Mouse (Mus musculus) adrenal gland, postnatal 4 days (tissue): ENCODE measurements around the gene Nisch. TPM values are rescaled to one million over a fixed set of nuclear protein-coding genes. Genes with fewer than 3 reads are reported as not detected.

Experiments
- DNase-seq, 2 experiments: peaks; one replicate each; pipeline ENCODE4 v3.0.0; 2021 to 2022; ENCODE audit warnings: low spot score in 2 of 2, mixed read lengths in 2 of 2
- long read RNA-seq, 2 experiments: library from polyadenylated mRNA; stranded (forward); transcript quantifications; one replicate each; pipeline ENCODE4 v2.0.0; 2021
- total RNA-seq, 2 experiments: library from RNA; stranded (reverse); gene quantifications; 2 replicates each; pipeline ENCODE4 v1.2.3; 2021

Gene Nisch
- total RNA-seq = 100 to 1,000 TPM; 496 to 522 TPM
- long read RNA-seq, experiment 1, full-length matches to known transcripts = 70 of 217 reads
- long read RNA-seq, experiment 1, partial matches to known transcripts = 31 of 217 reads
- long read RNA-seq, experiment 1, other reads (novel, unspliced or antisense) = 116 of 217 reads
- long read RNA-seq, experiment 2, full-length matches to known transcripts = 136 of 370 reads
- long read RNA-seq, experiment 2, partial matches to known transcripts = 138 of 370 reads
- long read RNA-seq, experiment 2, other reads (novel, unspliced or antisense) = 96 of 370 reads

DNA sequence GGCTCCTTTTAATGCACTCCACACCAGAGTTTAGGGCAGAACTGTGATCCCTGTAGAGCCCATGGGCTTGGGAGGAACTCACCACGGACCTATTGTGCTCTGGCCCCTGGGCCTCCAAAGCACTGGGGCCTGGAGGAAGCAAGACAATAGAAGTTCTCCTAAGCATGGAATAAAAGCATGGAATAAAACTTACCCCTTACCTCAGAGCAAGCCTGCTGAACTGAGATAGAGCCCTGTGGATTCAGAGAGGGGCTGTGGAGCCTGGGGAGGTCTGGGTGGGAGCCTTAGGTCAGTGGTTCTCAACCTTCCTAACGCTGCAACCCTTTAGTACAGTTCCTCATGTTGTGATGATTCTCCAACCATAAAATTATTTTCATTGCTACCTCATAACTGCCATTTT lies at the start of gene Nisch:
Nisch (minus strand) TSS at position 101 of the 400 bp plus-strand sequence.
- DNase-seq = no peak

DNA sequence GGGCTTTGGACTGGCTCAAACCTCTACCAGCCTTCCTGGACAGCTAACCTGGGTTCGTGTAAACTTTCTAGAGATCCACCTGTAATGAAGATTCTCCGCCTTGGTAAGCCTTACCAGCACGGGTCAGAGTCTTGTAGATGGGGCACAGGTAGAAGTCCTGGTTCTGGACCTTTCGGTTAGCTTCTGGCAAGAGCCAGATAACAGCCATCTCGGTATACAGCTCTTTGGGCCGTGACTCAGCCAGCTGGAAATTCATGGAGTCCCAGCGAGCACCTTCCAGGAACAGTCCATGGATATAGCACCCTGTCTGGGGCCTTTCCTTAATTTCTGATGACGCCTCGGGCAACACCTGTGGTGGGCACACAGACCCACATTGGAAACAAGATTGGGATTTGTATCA lies 44.2 kb upstream of the Nisch start:
- no peak for DNase-seq

DNA sequence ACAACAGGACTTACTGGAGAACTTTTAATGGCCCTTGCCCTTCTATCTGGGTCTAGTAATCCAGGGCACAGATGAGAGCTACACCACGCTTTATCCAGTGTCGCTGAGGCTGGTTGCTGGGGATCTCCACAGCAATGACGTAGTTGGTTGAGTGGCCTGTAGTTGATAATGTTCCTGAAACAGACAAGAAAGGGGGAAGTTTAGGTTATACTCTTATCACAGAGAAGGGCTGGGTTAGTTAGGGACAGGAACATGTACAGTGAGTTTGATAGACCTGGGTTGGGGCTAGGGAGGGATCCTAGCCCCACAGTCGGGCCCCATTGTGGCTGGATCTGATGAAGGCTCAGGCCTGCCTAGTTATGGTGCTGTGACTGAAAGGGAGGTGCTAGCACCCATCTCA lies 43.6 kb upstream of the Nisch start:
- no peak for DNase-seq

DNA sequence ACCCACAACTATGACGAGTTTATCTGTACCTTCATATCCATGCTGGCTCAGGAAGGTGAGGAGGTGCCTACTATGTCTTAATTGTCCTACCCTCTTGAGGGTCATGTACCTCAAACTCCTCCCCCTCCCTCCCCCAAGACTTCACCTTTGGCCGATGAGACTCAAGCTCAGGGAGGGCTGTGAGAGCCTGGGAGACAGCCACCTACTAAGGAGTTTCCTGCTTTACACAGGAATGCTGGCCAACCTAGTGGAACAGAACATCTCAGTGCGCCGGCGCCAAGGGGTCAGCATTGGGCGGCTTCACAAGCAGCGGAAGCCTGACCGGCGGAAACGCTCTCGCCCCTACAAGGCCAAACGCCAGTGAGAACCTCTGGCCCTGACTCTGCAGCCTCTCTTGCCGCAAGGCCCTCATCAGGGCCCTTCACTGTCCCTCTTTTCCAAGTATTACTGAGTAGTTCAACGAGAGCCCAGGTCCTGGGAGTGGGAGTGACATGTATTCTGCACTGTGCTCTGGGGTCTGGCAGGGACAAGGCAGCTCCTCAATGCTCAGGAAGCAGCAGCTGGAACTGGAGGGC lies 41.8 kb upstream of the Nisch start:
- DNase-seq = no peak

- no peak for DNase-seq
These were observed 35.3 kb upstream of the Nisch start for GRCm38 (mm10) chr14:31252091-31252490.

- no peak for DNase-seq
These were observed 34.9 kb upstream of the Nisch start for GRCm38 (mm10) chr14:31251626-31252025.

- DNase-seq = peak; percentile 93
These were observed 34.4 kb upstream of the Nisch start, which contains the start of the genes Phf7 and Bap1 for GRCm38 (mm10) chr14:31251084-31251604. Phf7 (minus strand) TSS chr14:31251317. Bap1 (plus strand) TSS chr14:31251450.

GRCm38 (mm10) chr14:31250222-31251083 lies 33.7 kb upstream of the Nisch start:
- no peak for DNase-seq

DNA sequence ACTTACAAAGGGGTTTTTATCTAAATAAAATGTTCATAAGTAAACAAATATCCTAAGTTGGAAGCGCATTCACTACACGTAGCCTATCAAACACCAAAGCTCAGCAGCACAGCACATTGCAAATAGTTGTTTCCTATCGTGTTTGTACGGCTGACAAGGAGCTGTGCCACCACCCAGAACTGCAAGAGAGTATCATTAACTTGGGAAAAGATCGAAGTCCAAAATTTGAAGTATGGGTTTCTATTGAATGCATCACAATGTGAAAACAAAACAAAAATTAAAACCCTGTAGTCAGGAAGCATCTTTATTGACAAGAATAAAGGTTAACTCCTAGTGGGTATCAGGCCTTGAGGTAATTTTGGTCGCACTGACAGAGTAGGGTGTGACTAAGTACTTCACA lies 31.6 kb upstream of the Nisch start:
- no peak for DNase-seq

- no peak for DNase-seq
These were observed 29.2 kb upstream of the Nisch start for GRCm38 (mm10) chr14:31245946-31246345.

- no peak for DNase-seq
These were observed 28.0 kb upstream of the Nisch start for GRCm38 (mm10) chr14:31244777-31245176.

- DNase-seq = no peak
These were observed 23.8 kb upstream of the Nisch start for GRCm38 (mm10) chr14:31240528-31240927.

DNA sequence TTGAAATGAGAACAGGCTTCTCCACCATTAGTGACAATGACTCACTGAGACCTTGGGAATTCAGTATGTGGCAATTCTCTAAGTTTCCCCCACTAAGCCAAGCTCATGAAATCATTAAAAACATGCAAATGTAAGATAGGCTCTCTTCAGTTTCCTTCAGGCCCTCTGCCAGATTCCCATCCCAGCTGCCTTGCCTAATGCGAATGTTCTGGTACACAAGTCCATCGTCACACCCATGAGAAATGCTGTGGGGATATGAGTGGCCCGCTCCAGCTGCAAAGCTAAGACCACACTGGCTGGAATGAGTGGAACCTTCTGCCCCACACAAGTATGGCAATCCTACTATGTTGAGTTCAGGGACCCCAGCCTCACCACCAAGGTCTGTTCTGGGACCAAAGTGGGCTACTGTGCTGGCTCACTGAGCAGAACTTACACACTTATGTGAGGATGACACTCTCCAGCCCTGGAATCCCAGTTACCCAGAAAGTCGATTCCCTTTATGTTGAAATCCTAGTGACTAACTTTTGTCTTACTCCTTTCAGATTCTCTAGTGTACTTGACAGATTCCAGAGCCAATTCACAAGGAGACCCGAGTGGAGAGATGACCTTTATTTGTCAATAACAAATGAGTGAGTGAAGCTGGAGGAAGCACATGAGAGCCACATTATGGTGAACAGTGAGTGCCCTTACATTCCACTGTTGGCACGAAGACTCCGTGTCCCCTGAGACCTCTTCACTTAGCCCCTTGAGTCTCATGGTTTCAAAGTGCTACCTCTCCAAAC lies 20.5 kb upstream of the Nisch start:
- no peak for DNase-seq

DNA sequence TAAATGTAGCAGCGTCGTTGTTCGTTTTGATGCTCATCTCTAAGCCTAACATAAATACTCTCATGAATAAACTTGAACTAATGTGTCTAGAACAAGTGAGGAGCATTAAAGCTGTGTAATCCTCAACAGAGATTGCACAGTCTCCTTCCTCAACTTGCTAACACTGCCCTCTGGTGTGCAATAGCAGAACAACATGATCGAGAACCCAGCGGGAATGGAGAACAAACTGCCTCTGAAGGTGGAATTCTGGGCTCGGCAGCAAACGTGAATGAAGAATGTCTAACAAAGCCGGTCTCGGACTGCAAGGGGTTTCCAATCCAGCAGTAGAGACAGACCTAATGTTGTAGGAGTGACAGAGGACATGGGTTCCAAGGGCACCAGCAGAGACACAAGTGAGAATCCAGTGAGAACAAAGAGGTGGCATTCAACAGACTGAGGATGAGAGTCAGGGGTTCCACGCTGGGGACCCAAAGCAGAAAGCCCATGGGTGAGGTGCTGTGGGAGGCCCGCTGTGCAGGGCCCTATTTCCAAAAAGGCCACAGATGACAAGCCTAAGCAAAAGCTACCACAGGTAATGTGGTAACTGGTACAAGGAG lies 17.3 kb upstream of the Nisch start:
- peak; percentile 50 to 67 for DNase-seq

- no peak for DNase-seq
These were observed 16.6 kb upstream of the Nisch start for GRCm38 (mm10) chr14:31233070-31233995.

- no peak for DNase-seq
These were observed 15.8 kb upstream of the Nisch start for GRCm38 (mm10) chr14:31232404-31233069.

GRCm38 (mm10) chr14:31230442-31230841 lies 13.7 kb upstream of the Nisch start:
- DNase-seq = no peak

- DNase-seq = no peak
These were observed 11.5 kb upstream of the Nisch start for GRCm38 (mm10) chr14:31228234-31228633.

GRCm38 (mm10) chr14:31226978-31227377 lies 10.2 kb upstream of the Nisch start:
- DNase-seq = no peak
